Mouse (Mus musculus): ENCODE data around the gene Slc9a9.

DNA sequence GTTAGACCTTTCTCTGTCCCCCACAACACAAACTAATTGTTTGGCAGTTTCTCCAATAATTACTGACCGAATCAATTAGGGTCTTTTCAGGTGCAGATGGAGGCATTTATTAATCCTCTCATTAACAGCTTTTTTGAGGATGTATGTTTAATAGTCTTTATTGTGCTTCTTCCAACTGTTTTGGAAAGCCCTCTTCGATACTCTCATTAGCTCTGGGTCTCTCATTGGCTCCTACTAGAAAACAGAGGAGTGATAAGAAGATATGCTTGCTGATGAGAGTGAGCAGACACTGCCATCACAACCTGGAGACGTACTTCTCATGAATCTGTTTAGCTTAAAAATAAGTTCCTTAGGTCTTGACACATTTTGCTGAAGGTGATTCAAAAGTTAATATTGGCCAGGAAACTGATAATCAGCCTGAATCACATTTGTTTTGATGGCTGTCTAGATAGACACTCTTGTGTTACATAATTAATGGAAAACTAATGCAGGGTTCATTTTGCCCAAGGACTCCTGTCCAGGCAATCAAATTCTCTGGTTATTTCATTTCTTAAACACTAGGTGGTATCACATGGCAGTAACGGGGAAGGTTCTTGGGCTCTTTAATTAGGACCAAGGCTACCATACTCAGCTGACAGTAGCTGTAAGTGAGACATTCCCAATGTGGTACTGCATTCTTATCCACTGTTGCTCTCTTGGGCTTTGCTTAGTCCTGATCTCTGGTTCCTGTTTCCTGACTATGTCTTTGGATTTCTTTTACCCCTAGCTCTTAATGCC lies 199.5 kb downstream of the Slc9a9 start:
- TF ChIP-seq CTCF (IDR thresholded peaks at IDR 0.05; ENCODE audit: insufficient read depth, low read length), result no peak
- TF ChIP-seq POLR2A (IDR thresholded peaks at IDR 0.05; ENCODE audit: borderline replicate concordance, extremely low read depth, low read depth, low read length), result no peak
